33 mouse cellular contexts compared by ENCODE assay signal in the genomic region with DNA sequence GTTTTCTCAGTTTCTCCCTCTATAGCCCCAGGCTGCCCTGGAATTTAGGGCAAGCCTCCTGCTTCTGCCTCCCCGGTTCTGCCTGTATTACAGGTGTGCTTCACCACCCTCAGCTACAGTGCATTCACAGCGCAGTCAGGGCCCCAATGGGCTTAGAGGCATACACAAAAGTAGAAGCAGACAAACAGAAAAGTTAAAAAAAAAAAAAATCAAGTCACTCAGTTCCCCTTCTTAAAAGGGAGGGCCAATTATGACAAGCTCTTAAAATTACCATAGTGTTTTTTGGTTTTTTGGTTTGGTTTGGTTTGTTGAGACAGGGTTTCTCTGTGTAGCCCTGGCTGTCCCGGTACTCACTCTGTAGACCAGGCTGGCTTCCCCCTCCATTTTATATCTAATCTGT.
"Had no signal": no experiment of that assay in that cellular context is flagged by ENCODE, and none has a peak within 500 bp of the region (broad histone marks: within the 10 kb centered on the region; RNA-seq: fewer than 3 reads in every experiment).

No protein-coding gene starts in this region.

- H3K27ac ChIP-seq: heart, embryonic 13.5 days; heart, embryonic 15.5 days; hindbrain, embryonic 10.5 days; hindbrain, embryonic 12.5 days; hindbrain, embryonic 13.5 days; hindbrain, embryonic 14.5 days; hindbrain, embryonic 15.5 days; hindbrain, postnatal 0 days; intestine, embryonic 15.5 days; layer of hippocampus, adult 2 months; left cerebral cortex, adult 2 months had no signal

- H3K4me3 ChIP-seq: heart, embryonic 12.5 days; heart, embryonic 13.5 days; heart, embryonic 15.5 days; hindbrain, embryonic 10.5 days; hindbrain, embryonic 12.5 days; hindbrain, embryonic 13.5 days; hindbrain, embryonic 15.5 days; intestine, embryonic 15.5 days; kidney, embryonic 15.5 days; layer of hippocampus, adult 2 months; left cerebral cortex, adult 2 months had no signal

- DNase-seq: heart, postnatal 10 days; heart, postnatal 14 days; heart, postnatal 36 days; heart, postnatal 4 days; kidney, adult 11 months; kidney, adult 18-20 months; kidney, adult 2 months; kidney, adult 8-10 months; kidney, adult 9 months; kidney, postnatal 10 days; kidney, postnatal 14 days; kidney, postnatal 25 days; kidney, postnatal 36 days; kidney, postnatal 4 days; layer of hippocampus, adult 9-11 months; layer of hippocampus, postnatal 36 days had no signal

- H3K9ac ChIP-seq: heart, embryonic 12.5 days; heart, embryonic 13.5 days; heart, embryonic 15.5 days; hindbrain, embryonic 12.5 days; hindbrain, embryonic 13.5 days; hindbrain, embryonic 14.5 days; hindbrain, embryonic 15.5 days; intestine, embryonic 15.5 days; kidney, embryonic 15.5 days had no signal

- ATAC-seq: hindbrain, embryonic 16.5 days; hindbrain, postnatal 0 days; intestine, embryonic 15.5 days; intestine, embryonic 16.5 days; intestine, postnatal 0 days had no signal

- H3K27me3 ChIP-seq: heart, embryonic 15.5 days; hindbrain, embryonic 12.5 days; hindbrain, embryonic 13.5 days; hindbrain, embryonic 15.5 days; intestine, embryonic 15.5 days; kidney, embryonic 15.5 days had no signal

- H3K9me3 ChIP-seq: heart, embryonic 12.5 days; heart, embryonic 13.5 days; heart, embryonic 15.5 days; hindbrain, embryonic 10.5 days; hindbrain, embryonic 12.5 days; hindbrain, embryonic 13.5 days; hindbrain, embryonic 15.5 days; intestine, embryonic 15.5 days; kidney, embryonic 15.5 days had no signal

- H3K4me2 ChIP-seq: heart, embryonic 11.5 days; heart, embryonic 12.5 days; heart, embryonic 13.5 days; heart, embryonic 15.5 days; hindbrain, embryonic 12.5 days; hindbrain, embryonic 13.5 days; hindbrain, embryonic 14.5 days; hindbrain, embryonic 15.5 days; intestine, embryonic 15.5 days; kidney, embryonic 15.5 days had no signal

- H3K36me3 ChIP-seq: heart, embryonic 15.5 days; hindbrain, embryonic 15.5 days had no signal
